Mouse (Mus musculus): Measurements from ENCODE around the gene 1700003E16Rik. TPM values are rescaled to one million over a fixed set of nuclear protein-coding genes. Genes with fewer than 3 reads are reported as not detected.
A peak's percentile ranks its signal among the peaks of the same experiment; 100 is the strongest.
"Not testable (repeated sequence)": the region's sequence is repeated elsewhere in the genome, so short reads cannot be mapped to it uniquely, and the experiment has no call there.

Gene 1700003E16Rik
- total RNA-seq, 2 experiments from 2014 or later: 28.8 to 30.2 TPM

- intact Hi-C loops (cut with DNase I): no loop called here
- DNase-seq (ENCODE audit: low spot score in 2 of 2): no peak
These were observed 4.5 kb upstream of the 1700003E16Rik start for GRCm38 (mm10) chr6:83151721-83152120.

- no peak for DNase-seq (ENCODE audit: low spot score in 2 of 2)
- intact Hi-C loops (cut with DNase I): no loop called here
These were observed 3.2 kb upstream of the 1700003E16Rik start for GRCm38 (mm10) chr6:83153038-83153437.

GRCm38 (mm10) chr6:83153485-83153884 lies 2.7 kb upstream of the 1700003E16Rik start:
- no peak for DNase-seq (ENCODE audit: low spot score in 2 of 2)
- intact Hi-C loops (cut with DNase I): no loop called here

- no peak for DNase-seq (ENCODE audit: low spot score in 2 of 2)
- intact Hi-C loops (cut with DNase I): no loop called here
These were observed 509 bp upstream of the 1700003E16Rik start for GRCm38 (mm10) chr6:83155552-83156238.

GRCm38 (mm10) chr6:83159456-83159855 lies 3.3 kb downstream of the 1700003E16Rik start:
- not testable (repeated sequence) for DNase-seq (ENCODE audit: low spot score in 2 of 2)
- intact Hi-C loops (cut with DNase I): loop anchor here (2.0 kb wide), 2 partner anchors 45 to 163 kb away; partner anchors contain the start of gene Mogs

GRCm38 (mm10) chr6:83161442-83161841 lies 5.2 kb downstream of the 1700003E16Rik start:
- no peak for DNase-seq (ENCODE audit: low spot score in 2 of 2)
- intact Hi-C loops (cut with DNase I): no loop called here

GRCm38 (mm10) chr6:83161921-83162641 lies 5.9 kb downstream of the 1700003E16Rik start:
- intact Hi-C loops (cut with DNase I): no loop called here
- DNase-seq (ENCODE audit: low spot score in 2 of 2): no peak

GRCm38 (mm10) chr6:83162701-83163100 lies 6.5 kb downstream of the 1700003E16Rik start:
- peak; percentile 53 to 67 for DNase-seq (ENCODE audit: low spot score in 2 of 2)
- intact Hi-C loops (cut with DNase I): no loop called here

- intact Hi-C loops (cut with DNase I): no loop called here
- DNase-seq (ENCODE audit: low spot score in 2 of 2): peak in 1 of 2 experiments; percentile 39
These were observed 8.9 kb downstream of the 1700003E16Rik start for GRCm38 (mm10) chr6:83165026-83165606.

- peak; percentile 93 to 94 for DNase-seq (ENCODE audit: low spot score in 2 of 2)
- intact Hi-C loops (cut with DNase I): no loop called here
These were observed 9.5 kb downstream of the 1700003E16Rik start, which contains the start of gene Dctn1 for GRCm38 (mm10) chr6:83165607-83166242. TSS of gene Dctn1 (plus strand) at chr6:83165920.

- DNase-seq (ENCODE audit: low spot score in 2 of 2): no peak
- intact Hi-C loops (cut with DNase I): no loop called here
These were observed 10.0 kb downstream of the 1700003E16Rik start for GRCm38 (mm10) chr6:83166243-83166630.

- DNase-seq (ENCODE audit: low spot score in 2 of 2): no peak
- intact Hi-C loops (cut with DNase I): no loop called here
These were observed 13.7 kb downstream of the 1700003E16Rik start for GRCm38 (mm10) chr6:83169872-83170271.

- peak in 1 of 2 experiments; percentile 44 for DNase-seq (ENCODE audit: low spot score in 2 of 2)
- intact Hi-C loops (cut with DNase I): no loop called here
These were observed 14.9 kb downstream of the 1700003E16Rik start for GRCm38 (mm10) chr6:83171063-83171462.

- intact Hi-C loops (cut with DNase I): no loop called here
These were observed 16.2 kb downstream of the 1700003E16Rik start for GRCm38 (mm10) chr6:83172240-83172920.

GRCm38 (mm10) chr6:83175996-83176395 lies 19.8 kb downstream of the 1700003E16Rik start:
- no peak for DNase-seq (ENCODE audit: low spot score in 2 of 2)
- intact Hi-C loops (cut with DNase I): no loop called here

More at GRCm38 (mm10) chr6:83172240-83172920, 16.2 kb downstream of the 1700003E16Rik start:
- DNase-seq (ENCODE audit: low spot score in 2 of 2): peak; percentile 80 to 88

GRCm38 (mm10) chr6:83179390-83180117 lies 23.4 kb downstream of the 1700003E16Rik start:
- intact Hi-C loops (cut with DNase I): no loop called here
- DNase-seq (ENCODE audit: low spot score in 2 of 2): peak; percentile 78 to 89

GRCm38 (mm10) chr6:83180605-83181004 lies 24.4 kb downstream of the 1700003E16Rik start:
- no peak for DNase-seq (ENCODE audit: low spot score in 2 of 2)
- intact Hi-C loops (cut with DNase I): no loop called here

GRCm38 (mm10) chr6:83184858-83185435 lies 28.7 kb downstream of the 1700003E16Rik start:
- intact Hi-C loops (cut with DNase I): no loop called here
- no peak for DNase-seq (ENCODE audit: low spot score in 2 of 2)
